Mouse (Mus musculus): ENCODE measurements around the gene Cand1. TPM values are rescaled to one million over a fixed set of nuclear protein-coding genes. Genes with fewer than 3 reads are reported as not detected.

The Cand1 gene
- polyA plus RNA-seq, 1 experiment from 2014 or later: 42.6 TPM

DNA sequence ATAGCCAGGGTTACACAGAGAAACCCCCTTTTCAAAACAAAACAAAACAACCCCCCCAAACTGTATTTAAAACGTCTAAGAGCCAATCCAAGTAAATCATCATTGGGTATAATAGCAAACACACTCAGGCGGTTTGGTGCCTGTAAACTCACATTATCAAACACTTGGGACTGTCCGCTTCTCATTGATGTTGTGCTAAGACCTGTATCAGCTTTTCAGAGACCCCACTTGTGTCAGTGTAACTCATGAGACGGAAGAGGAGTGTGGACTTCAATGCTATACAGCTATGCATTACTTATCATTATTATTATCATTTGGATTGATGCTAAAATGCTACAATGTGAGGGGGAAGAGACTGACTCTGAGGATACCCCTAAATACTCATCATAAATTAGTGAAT, 18.0 kb upstream of the Cand1 start:
- H3K4me3 ChIP-seq (ENCODE audit: low read depth, low read length): no peak overlapping the region
- WGBS: 76% methylated on average over 4 of the region's 4 CpGs
- no peaks in the 10 kb centered on the region for H3K36me3 ChIP-seq (ENCODE audit: control insufficient read depth, insufficient read depth, low read length)
- no peak for ATAC-seq
- H3K4me2 ChIP-seq (ENCODE audit: low read length): no peak overlapping the region
- H3K9ac ChIP-seq (ENCODE audit: low read depth, low read length): no peak overlapping the region
- H3K27ac ChIP-seq (ENCODE audit: low read length): no peak overlapping the region
- no peaks in the 10 kb centered on the region for H3K9me3 ChIP-seq (replicated peaks; ENCODE audit: control insufficient read depth, low read length, poor library complexity, severe bottlenecking)
- H3K27me3 ChIP-seq (ENCODE audit: control insufficient read depth, insufficient read depth, low read depth, low read length): no peaks in the 10 kb centered on the region
- no peaks in the 10 kb centered on the region for H3K4me1 ChIP-seq (ENCODE audit: control insufficient read depth, insufficient read depth, low read length)

DNA sequence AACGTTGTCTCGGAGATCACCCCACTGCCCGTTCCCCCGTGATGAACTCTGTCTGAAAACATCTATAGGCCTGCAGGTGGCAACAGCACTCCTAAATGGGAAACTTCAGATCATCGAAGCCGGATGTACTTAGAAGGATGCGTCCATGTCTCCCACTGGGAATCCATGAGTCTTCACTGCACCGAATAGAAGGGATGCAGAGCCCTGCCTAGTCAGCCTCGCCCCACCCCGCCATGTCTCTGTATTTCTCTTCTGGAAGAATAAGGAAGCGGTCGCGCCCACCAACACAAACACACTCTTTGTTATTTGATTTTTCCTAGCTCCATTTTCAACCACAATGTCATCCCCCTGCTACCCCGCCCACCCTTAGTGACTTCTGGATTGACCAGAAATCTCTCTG, 4.3 kb upstream of the Cand1 start:
- no peak for ATAC-seq
- WGBS: 85% methylated on average over 14 of the region's 14 CpGs
- no peak overlapping the region for H3K4me2 ChIP-seq (ENCODE audit: low read length)
- no peak overlapping the region for H3K27ac ChIP-seq (ENCODE audit: low read length)
- no peaks in the 10 kb centered on the region for H3K9me3 ChIP-seq (replicated peaks; ENCODE audit: control insufficient read depth, low read length, poor library complexity, severe bottlenecking)
- H3K4me3 ChIP-seq (ENCODE audit: low read depth, low read length): no peak overlapping the region
- no peak overlapping the region for H3K9ac ChIP-seq (ENCODE audit: low read depth, low read length)
- H3K4me1 ChIP-seq (ENCODE audit: control insufficient read depth, insufficient read depth, low read length): peaks cover 4% of the 10 kb centered on the region
- no peaks in the 10 kb centered on the region for H3K27me3 ChIP-seq (ENCODE audit: control insufficient read depth, insufficient read depth, low read depth, low read length)
- no peaks in the 10 kb centered on the region for H3K36me3 ChIP-seq (ENCODE audit: control insufficient read depth, insufficient read depth, low read length)

DNA sequence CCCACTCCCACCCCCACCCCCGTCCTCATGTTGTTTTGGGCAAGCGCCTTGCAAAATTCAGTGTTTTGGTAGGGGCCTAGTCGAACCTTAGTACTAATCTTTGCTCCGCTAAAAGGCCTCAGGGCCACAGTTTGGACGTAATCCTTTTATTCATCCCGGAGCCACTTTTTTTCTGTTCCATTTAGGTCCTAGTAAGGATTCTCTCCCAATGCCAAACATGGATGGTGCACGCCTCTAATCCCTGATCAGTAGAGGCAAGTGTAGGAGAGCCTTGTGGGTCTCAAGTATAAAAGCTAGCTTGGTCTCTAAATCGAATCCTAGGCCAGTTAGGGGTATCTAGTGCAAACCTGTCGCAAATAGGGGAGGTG, 851 bp upstream of the Cand1 start:
- peak; percentile 1; the same call in 1 of the 2 replicates for ATAC-seq
- Histone ChIP-seq H3K9ac (ENCODE audit: low read depth, low read length) (peak overlapping the region; percentile 84), H3K9me3 (replicated peaks; ENCODE audit: control insufficient read depth, low read length, poor library complexity, severe bottlenecking) (no peaks in the 10 kb centered on the region), H3K27ac (ENCODE audit: low read length) (peak overlapping the region; percentile 96), H3K27me3 (ENCODE audit: control insufficient read depth, insufficient read depth, low read depth, low read length) (no peaks in the 10 kb centered on the region), H3K36me3 (ENCODE audit: control insufficient read depth, insufficient read depth, low read length) (peaks cover 3% of the 10 kb centered on the region; the same call in 1 of the 2 replicates), H3K4me3 (ENCODE audit: low read depth, low read length) (peak overlapping the region; percentile 57), H3K4me2 (ENCODE audit: low read length) (peak overlapping the region; percentile 76), H3K4me1 (ENCODE audit: control insufficient read depth, insufficient read depth, low read length) (peaks cover 21% of the 10 kb centered on the region)
- WGBS: 3% methylated on average over 9 of the region's 9 CpGs

DNA sequence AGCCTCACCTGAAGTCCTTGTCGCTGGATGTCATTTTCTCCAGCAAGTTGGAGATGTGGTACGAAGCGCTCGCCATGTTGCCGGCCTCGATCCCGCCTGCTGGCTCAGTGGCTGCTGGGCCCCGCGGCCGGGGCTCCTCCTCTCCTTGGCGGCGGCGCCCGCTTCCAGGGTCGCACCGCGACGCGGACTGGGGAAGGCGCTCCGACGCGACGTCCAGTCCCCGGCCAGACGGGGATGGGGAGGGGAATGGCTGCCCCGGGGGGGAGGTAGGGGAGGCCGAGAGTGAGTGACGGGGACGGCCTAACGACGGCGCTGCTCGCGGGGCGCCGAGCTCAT, 254 bp downstream of the Cand1 start:
- Histone ChIP-seq H3K4me2 (ENCODE audit: low read length) (peak overlapping the region; percentile 62), H3K9ac (ENCODE audit: low read depth, low read length) (peak overlapping the region; percentile 97), H3K4me3 (ENCODE audit: low read depth, low read length) (peak overlapping the region; percentile 57), H3K27ac (ENCODE audit: low read length) (peak overlapping the region; percentile 96), H3K9me3 (replicated peaks; ENCODE audit: control insufficient read depth, low read length, poor library complexity, severe bottlenecking) (no peaks in the 10 kb centered on the region), H3K27me3 (ENCODE audit: control insufficient read depth, insufficient read depth, low read depth, low read length) (no peaks in the 10 kb centered on the region), H3K36me3 (ENCODE audit: control insufficient read depth, insufficient read depth, low read length) (peaks cover 4% of the 10 kb centered on the region; the same call in 1 of the 2 replicates), H3K4me1 (ENCODE audit: control insufficient read depth, insufficient read depth, low read length) (peaks cover 21% of the 10 kb centered on the region)
- under 1% methylated on average over 36 of the region's 37 CpGs for WGBS
- no peak for ATAC-seq

DNA sequence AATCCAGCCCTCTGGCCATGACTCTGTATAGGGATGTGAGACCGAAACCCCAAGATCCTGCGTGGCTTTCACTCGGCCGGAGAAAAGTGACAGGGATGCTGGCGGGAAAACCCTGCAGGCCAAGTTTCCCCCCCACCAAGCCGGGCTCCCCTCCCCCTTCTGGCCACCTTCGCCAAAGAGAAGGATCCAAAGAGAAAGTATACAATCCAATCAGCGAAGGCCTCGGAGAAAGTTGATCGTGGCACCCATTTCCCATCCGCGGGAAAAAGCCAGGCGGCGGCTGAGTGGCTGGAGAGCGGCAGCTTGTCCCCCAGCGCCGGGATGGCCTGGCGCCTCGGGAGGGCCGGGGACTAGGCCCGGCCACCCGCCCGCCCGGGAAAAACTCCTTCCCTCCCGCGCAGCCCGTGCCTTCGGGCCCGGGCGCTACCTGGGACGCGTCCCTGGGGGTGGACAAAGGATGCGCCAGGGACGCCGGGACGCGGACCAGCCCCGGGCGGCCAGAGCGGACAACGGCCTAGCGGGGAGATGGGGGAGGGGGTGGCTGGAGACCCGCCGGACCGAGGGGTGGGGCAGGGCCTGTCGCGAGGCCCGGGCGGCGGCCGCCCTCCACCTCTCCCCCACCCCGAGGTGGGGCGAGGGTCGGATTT, 747 bp downstream of the Cand1 start:
- no peaks in the 10 kb centered on the region for H3K27me3 ChIP-seq (ENCODE audit: control insufficient read depth, insufficient read depth, low read depth, low read length)
- H3K4me3 ChIP-seq (ENCODE audit: low read depth, low read length): peak overlapping the region; percentile 57
- ATAC-seq: peak; percentile 16
- H3K27ac ChIP-seq (ENCODE audit: low read length): peak overlapping the region; percentile 96
- peak overlapping the region; percentile 97 for H3K9ac ChIP-seq (ENCODE audit: low read depth, low read length)
- H3K9me3 ChIP-seq (replicated peaks; ENCODE audit: control insufficient read depth, low read length, poor library complexity, severe bottlenecking): no peaks in the 10 kb centered on the region
- WGBS: under 1% methylated on average over 47 of the region's 54 CpGs
- H3K4me2 ChIP-seq (ENCODE audit: low read length): peak overlapping the region; percentile 62
- H3K36me3 ChIP-seq (ENCODE audit: control insufficient read depth, insufficient read depth, low read length): peaks cover 4% of the 10 kb centered on the region; the same call in 1 of the 2 replicates
- H3K4me1 ChIP-seq (ENCODE audit: control insufficient read depth, insufficient read depth, low read length): peaks cover 21% of the 10 kb centered on the region

DNA sequence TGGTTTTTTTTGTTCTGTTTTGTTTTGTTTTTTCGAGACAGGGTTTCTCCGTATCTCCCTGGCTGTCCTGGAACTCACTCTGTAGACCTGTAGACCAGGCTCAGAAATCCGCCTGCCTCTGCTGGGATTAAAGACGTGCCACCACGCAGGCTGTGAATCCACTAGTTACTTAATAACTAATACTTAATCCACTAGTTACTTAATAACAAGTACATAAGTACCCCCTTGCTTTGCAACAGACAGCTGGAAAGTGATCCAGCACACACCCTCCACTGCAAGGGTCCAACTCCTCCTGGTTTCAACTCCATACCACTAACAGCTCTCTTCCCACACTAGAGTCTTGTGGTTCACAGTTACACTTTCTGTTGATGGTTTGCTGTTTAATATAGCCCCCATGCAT, 8.3 kb downstream of the Cand1 start:
- ATAC-seq: no peak
- no peak overlapping the region for H3K27ac ChIP-seq (ENCODE audit: low read length)
- no peaks in the 10 kb centered on the region for H3K9me3 ChIP-seq (replicated peaks; ENCODE audit: control insufficient read depth, low read length, poor library complexity, severe bottlenecking)
- H3K9ac ChIP-seq (ENCODE audit: low read depth, low read length): no peak overlapping the region
- H3K36me3 ChIP-seq (ENCODE audit: control insufficient read depth, insufficient read depth, low read length): peaks cover 4% of the 10 kb centered on the region; the same call in 1 of the 2 replicates
- WGBS: 87% methylated on average over 5 of the region's 5 CpGs
- no peak overlapping the region for H3K4me2 ChIP-seq (ENCODE audit: low read length)
- H3K4me3 ChIP-seq (ENCODE audit: low read depth, low read length): no peak overlapping the region
- no peaks in the 10 kb centered on the region for H3K27me3 ChIP-seq (ENCODE audit: control insufficient read depth, insufficient read depth, low read depth, low read length)
- H3K4me1 ChIP-seq (ENCODE audit: control insufficient read depth, insufficient read depth, low read length): peaks cover 7% of the 10 kb centered on the region; the same call in 1 of the 2 replicates

DNA sequence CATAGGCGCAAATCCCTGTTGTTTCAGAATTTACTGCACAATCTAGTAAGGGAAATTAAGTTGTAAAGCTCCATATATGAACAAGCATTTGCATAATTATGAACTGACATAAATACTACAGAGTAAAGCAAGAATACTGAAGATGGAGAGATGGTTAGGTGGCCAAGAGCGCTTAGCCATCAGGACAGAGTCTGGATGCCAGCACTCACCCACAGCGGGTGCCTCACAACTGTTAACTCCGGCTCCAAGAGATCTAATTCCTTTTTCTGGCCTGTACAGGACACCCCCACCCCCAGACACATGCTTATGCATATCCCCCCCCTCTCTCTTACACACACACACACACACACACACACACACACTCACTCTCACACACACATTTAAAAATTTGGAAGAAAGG, 9.2 kb downstream of the Cand1 start:
- ATAC-seq: no peak
- H3K9ac ChIP-seq (ENCODE audit: low read depth, low read length): no peak overlapping the region
- no peak overlapping the region for H3K27ac ChIP-seq (ENCODE audit: low read length)
- WGBS: 86% methylated on average over 4 of the region's 4 CpGs
- H3K4me2 ChIP-seq (ENCODE audit: low read length): no peak overlapping the region
- H3K36me3 ChIP-seq (ENCODE audit: control insufficient read depth, insufficient read depth, low read length): peaks cover under 1% of the 10 kb centered on the region; the same call in 1 of the 2 replicates
- no peaks in the 10 kb centered on the region for H3K27me3 ChIP-seq (ENCODE audit: control insufficient read depth, insufficient read depth, low read depth, low read length)
- H3K4me3 ChIP-seq (ENCODE audit: low read depth, low read length): no peak overlapping the region
- H3K4me1 ChIP-seq (ENCODE audit: control insufficient read depth, insufficient read depth, low read length): peaks cover 7% of the 10 kb centered on the region; the same call in 1 of the 2 replicates
- no peaks in the 10 kb centered on the region for H3K9me3 ChIP-seq (replicated peaks; ENCODE audit: control insufficient read depth, low read length, poor library complexity, severe bottlenecking)

DNA sequence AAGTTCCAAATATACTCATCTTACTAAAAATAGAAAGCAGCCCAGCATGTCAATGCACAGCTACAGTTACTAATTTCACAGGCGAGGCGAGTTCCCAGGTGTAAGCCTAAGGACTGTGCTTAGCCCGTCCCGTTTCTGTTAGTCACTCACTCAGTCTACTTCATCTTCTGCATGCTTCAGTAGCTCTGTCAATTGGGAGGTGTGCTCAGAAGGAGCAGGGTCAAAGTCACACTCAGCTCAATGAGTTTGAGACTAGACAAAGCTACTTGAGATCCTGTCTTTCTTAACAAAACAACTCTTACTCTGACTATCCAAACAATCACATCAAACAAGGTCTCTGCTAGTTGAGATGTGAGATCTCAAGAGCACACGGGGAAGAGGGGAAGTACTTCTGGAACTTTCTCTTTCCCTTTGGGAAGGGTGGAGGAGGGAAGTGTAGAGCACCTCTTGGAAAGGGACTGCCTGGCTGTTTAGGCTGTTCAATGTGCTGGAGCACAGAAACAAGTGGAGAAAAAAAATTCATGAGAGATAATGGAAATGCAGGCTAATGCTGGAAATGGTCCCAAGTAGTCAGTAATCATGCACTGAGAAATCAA, 9.7 kb downstream of the Cand1 start:
- H3K4me2 ChIP-seq (ENCODE audit: low read length): no peak overlapping the region
- WGBS: 67% methylated on average over 5 of the region's 5 CpGs
- H3K4me1 ChIP-seq (ENCODE audit: control insufficient read depth, insufficient read depth, low read length): peaks cover 7% of the 10 kb centered on the region; the same call in 1 of the 2 replicates

DNA sequence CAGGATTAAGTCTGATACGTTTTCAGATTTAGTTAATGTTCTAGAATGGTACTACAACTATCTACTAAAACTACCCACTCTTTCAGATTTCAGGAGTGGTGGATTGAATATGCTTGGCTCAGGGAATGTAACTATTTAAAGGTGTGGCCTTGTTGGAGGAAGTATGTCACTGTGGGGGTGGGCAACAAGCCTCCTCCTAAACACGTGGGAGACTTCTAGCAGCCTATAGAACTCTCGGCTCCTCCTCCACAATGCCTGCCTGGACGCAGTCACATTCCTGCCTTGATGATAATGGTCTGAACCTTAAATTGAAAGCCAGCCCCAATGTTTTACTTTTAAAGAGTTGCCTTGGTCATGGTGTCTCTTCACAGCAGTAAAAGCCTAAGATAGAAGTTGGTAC, 16.2 kb downstream of the Cand1 start:
- Histone ChIP-seq H3K9ac (ENCODE audit: low read depth, low read length) (no peak overlapping the region), H3K27me3 (ENCODE audit: control insufficient read depth, insufficient read depth, low read depth, low read length) (no peaks in the 10 kb centered on the region), H3K9me3 (replicated peaks; ENCODE audit: control insufficient read depth, low read length, poor library complexity, severe bottlenecking) (no peaks in the 10 kb centered on the region), H3K4me2 (ENCODE audit: low read length) (no peak overlapping the region), H3K4me1 (ENCODE audit: control insufficient read depth, insufficient read depth, low read length) (peaks cover 16% of the 10 kb centered on the region), H3K36me3 (ENCODE audit: control insufficient read depth, insufficient read depth, low read length) (peaks cover 6% of the 10 kb centered on the region), H3K27ac (ENCODE audit: low read length) (no peak overlapping the region), H3K4me3 (ENCODE audit: low read depth, low read length) (no peak overlapping the region)
- no peak for ATAC-seq
- 86% methylated on average over 4 of the region's 4 CpGs for WGBS

More for the DNA sequence above, 9.7 kb downstream of the Cand1 start:
- no peak overlapping the region for H3K4me3 ChIP-seq (ENCODE audit: low read depth, low read length)
- H3K9me3 ChIP-seq (replicated peaks; ENCODE audit: control insufficient read depth, low read length, poor library complexity, severe bottlenecking): no peaks in the 10 kb centered on the region
- H3K27ac ChIP-seq (ENCODE audit: low read length): no peak overlapping the region
- ATAC-seq: no peak
- no peak overlapping the region for H3K9ac ChIP-seq (ENCODE audit: low read depth, low read length)
- peaks cover 2% of the 10 kb centered on the region for H3K36me3 ChIP-seq (ENCODE audit: control insufficient read depth, insufficient read depth, low read length)
- H3K27me3 ChIP-seq (ENCODE audit: control insufficient read depth, insufficient read depth, low read depth, low read length): no peaks in the 10 kb centered on the region
